Mouse (Mus musculus) adrenal gland, postnatal 10 days (tissue): ENCODE measurements at regions not wholly inside any gene's neighbourhood (a gene's known extent, or its start where the extent isn't known, plus 50 kb on each side); places are given as distances from the start of the nearest gene placed in this dataset.

Experiments
- DNase-seq: peaks from one replicate; pipeline ENCODE4 v3.0.0; 2021; ENCODE audit warnings: mixed read lengths

DNA sequence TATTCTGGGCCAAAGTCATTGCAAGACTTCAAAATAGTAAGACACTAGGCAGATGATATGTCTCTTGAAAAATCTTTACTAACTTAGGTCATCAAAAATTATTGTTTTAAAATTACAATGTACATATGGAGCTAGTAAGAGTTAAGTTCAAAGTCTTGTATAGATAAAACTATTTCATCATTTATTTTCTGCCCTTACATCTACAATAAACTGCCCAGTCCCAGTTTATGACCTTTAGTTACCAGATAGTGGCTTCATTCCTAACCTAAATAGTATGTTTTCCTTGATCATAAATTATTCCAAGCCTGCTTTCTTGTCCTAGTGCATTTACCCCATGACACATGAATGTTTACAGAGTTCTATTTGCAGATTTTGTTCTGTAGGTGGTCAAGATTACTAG lies 72.9 kb downstream of the Manea start:
- DNase-seq: no peak

DNA sequence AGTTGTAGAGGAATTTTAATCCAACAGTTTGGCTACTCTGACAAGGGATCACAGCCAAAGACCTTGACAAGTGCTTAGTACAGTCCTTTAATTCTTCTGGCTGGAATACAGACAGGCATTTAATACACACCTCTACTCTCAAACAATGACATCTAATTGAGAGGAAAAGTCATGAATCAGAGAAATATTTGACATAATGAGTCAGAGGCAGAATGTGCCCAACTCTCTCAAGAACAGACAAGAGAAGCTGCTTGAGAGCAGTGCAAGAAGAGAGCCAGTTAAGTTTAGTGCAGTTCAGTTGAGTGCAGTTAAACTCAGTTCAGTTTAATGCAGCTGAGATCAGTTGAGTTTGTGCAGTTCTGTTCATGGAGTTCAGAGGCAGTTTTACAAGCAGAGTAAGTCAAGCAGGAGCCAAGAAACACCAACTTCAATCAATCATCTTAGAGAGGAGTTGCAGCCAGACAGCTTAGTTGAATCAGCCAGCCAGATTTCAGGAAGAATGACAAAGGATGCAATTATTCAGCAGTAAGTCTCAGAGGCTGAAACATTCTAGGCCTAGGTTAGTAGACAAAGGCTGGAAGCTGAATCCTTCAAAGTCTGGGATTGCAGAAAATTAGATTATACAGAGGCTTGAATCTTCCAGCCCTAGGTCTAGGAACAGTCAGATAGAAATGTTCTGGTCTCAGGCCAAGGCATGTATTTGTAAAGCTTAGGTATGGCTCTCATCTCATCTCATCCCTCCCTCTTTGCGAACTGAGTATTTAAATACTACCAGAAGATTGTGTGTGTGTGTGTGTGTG lies 87.3 kb downstream of the Manea start:
- peak; percentile 5 for DNase-seq

DNA sequence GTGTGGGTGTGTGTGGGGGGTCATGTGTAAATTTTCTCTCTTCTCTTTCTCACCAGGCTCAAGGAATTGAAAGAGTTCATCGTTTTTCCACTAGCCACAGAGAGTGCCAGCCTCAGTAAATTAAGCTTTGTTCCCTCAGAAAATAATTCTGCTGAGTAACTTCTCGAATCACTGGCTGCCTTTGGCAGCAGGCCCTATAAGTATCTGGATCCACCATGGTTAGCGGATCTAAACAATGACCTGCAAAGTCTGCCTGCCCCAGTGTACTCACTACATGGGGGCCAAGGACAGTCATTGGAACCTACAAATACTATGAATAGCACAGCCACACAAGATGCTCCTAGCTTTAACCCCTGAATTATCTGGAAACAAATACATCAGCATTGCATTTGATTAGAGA lies 90.8 kb downstream of the Manea start:
- DNase-seq: no peak

DNA sequence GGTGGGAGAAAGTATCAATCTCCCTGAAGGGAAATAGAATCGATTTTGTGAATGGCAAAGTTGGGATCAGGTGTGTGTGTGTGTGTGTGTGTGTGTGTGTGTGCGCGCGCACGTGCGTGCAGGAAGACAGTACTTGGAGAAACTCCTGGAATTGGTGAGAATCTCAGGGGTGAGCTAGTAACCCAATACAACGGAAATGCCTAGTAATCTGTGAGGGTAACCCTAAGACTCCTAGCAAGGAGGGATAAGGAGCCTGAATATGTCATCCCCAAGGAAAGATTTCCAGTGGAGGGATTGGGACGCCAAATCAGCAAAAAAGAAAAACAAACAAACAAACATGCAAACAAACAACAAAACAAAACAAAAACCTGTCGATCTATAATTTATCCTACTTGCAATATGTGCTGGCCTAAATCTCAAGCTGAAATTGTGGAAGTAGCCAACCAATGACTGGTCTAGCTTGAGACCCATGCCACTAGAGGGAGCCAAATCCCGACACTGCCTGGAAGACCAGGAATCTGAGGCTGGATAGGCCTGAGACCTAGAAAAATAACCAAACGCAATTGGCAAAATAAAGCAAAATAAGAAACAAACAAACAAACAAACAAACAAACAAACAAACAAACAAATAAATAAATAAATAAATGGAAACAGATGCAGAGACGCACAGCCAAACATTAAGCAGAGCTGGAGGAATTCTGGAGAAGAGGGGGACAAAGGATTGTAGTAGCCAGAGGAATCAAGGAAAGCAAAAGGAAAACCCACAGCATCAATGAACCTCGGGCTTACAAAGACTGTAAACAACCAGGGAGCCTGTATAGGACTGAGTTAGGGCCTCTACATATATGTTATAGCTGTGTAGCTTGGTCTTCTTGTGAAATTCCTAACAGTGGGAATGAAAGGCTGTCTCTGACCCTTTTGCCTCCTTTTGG lies 98.5 kb downstream of the Manea start:
- peak; percentile 77 for DNase-seq

DNA sequence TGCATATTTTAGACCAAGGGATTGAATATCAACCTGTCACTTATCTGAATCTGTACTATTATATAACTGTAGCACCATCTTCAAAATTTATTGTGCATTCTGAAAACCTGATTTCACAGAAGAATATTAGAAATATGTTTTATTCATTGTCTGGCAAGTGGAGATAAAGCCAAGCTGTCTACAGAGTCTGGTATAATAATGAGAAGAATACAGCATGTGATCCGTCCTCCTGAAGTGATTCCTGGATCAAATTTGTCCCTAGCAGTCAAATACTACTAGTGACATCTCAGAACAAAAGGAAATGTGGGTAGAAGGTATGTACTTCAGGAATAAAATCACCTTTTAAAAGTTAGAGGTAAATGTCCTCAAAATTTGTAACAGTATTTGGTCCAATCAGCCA lies 123.4 kb downstream of the Manea start:
- DNase-seq: no peak
